Mouse (Mus musculus) myocyte (in vitro differentiated cells): ENCODE measurements at regions not wholly inside any gene's neighbourhood (a gene's known extent, or its start where the extent isn't known, plus 50 kb on each side); places are given as distances from the start of the nearest gene placed in this dataset.

Experiments used
- H3K27me3 ChIP-seq: one replicate; pipeline ENCODE4 v1.6.1; 2011; ENCODE audit not compliant: control insufficient read depth, insufficient read depth, insufficient read length
- H3K36me3 ChIP-seq: one replicate; pipeline ENCODE4 v1.6.1; 2011; ENCODE audit not compliant: control insufficient read depth, insufficient read depth
- H3K4me2 ChIP-seq: one replicate; pipeline ENCODE4 v1.6.1; 2011; ENCODE audit warnings: low read depth, control low read depth
- H3K4me3 ChIP-seq: one replicate; pipeline ENCODE4 v1.5.1; 2011; ENCODE audit warnings: mild to moderate bottlenecking, control low read depth, moderate library complexity
- H3K79me2 ChIP-seq: one replicate; pipeline ENCODE4 v1.6.1; 2011; ENCODE audit not compliant: control insufficient read depth, insufficient read depth
- H3ac ChIP-seq: one replicate; pipeline ENCODE4 v1.6.1; 2011; ENCODE audit not compliant: control insufficient read depth, insufficient read length
- CEBPB ChIP-seq: IDR thresholded peaks from 2 replicates; pipeline ENCODE4 v1.6.1; 2011; ENCODE audit warnings: mild to moderate bottlenecking, moderate library complexity; ENCODE audit not compliant: poor library complexity, insufficient read depth, severe bottlenecking
- E2F4 ChIP-seq: IDR thresholded peaks from one replicate; pipeline ENCODE4 v1.6.1; 2011; ENCODE audit warnings: mild to moderate bottlenecking, control low read depth, moderate library complexity; ENCODE audit not compliant: insufficient read depth
- MAX ChIP-seq: IDR thresholded peaks from one replicate; pipeline ENCODE4 v1.6.1; 2011; ENCODE audit warnings: low read depth, mild to moderate bottlenecking, control low read depth
- MYOD1 ChIP-seq, 3 experiments: IDR thresholded peaks; one replicate each; pipeline ENCODE4 v1.6.1; 2011; ENCODE audit warnings: control low read depth in 2 of 3, low read depth in 2 of 3, mild to moderate bottlenecking in 2 of 3, moderate library complexity in 1 of 3; ENCODE audit not compliant: insufficient read length in 2 of 3, control insufficient read depth in 1 of 3
- MYOG ChIP-seq, 3 experiments: IDR thresholded peaks; one replicate each; pipeline ENCODE4 v1.6.1; 2011; ENCODE audit warnings: control low read depth in 2 of 3, low read depth in 2 of 3, mild to moderate bottlenecking in 2 of 3; ENCODE audit not compliant: insufficient read length in 2 of 3, control insufficient read depth in 1 of 3, insufficient read depth in 1 of 3
- POLR2A ChIP-seq: IDR thresholded peaks from one replicate; pipeline ENCODE4 v1.6.1; 2011; ENCODE audit warnings: low read depth, mild to moderate bottlenecking, control low read depth, moderate library complexity; ENCODE audit not compliant: insufficient read length
- POLR2AphosphoS2 ChIP-seq: IDR thresholded peaks from one replicate; pipeline ENCODE4 v1.6.1; 2011; ENCODE audit warnings: low read depth, control low read depth; ENCODE audit not compliant: insufficient read length
- REST ChIP-seq: IDR thresholded peaks from one replicate; pipeline ENCODE4 v1.6.1; 2011; ENCODE audit warnings: mild to moderate bottlenecking, control low read depth, moderate library complexity; ENCODE audit not compliant: insufficient read depth, insufficient read length
- SRF ChIP-seq: IDR thresholded peaks from one replicate; pipeline ENCODE4 v1.6.1; 2011; ENCODE audit warnings: low read depth; ENCODE audit not compliant: control insufficient read depth, insufficient read length
- TCF12 ChIP-seq: IDR thresholded peaks from one replicate; pipeline ENCODE4 v1.6.1; 2011; ENCODE audit warnings: mild to moderate bottlenecking, control low read depth; ENCODE audit not compliant: poor library complexity, insufficient read depth, severe bottlenecking
- TCF3 ChIP-seq: IDR thresholded peaks from one replicate; pipeline ENCODE4 v1.6.1; 2011; ENCODE audit warnings: low read depth, control low read depth; ENCODE audit not compliant: insufficient read length
- USF1 ChIP-seq: IDR thresholded peaks from one replicate; pipeline ENCODE4 v1.6.1; 2011; ENCODE audit warnings: low read depth, mild to moderate bottlenecking, control low read depth, moderate library complexity

DNA sequence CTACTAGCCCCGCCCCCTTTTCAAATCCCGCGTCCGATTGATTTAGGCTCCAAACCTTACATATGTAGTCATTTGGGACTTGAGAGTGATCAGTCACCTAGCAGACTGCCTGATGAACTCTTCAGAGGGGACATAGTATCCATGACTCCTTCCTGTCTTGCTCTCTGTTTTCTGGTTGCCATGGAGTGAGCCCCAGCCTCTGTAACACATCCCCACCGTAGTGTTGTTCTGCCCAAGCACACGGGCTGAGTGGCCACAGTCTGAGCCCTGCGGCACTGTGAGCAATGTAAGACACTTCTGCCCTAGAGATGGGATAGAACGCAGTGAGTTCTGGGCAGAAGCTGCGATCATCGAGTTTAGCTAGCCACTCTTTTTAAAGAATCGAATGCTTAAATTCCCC lies 88.1 kb upstream of the Twist2 start:
- H3K4me2 ChIP-seq = no peak overlapping the region
- H3K27me3 ChIP-seq = no peaks in the 10 kb centered on the region
- H3K36me3 ChIP-seq = no peaks in the 10 kb centered on the region
- H3K4me3 ChIP-seq = no peak overlapping the region
- no peaks in the 10 kb centered on the region for H3K79me2 ChIP-seq
- TF ChIP-seq E2F4 (no peak), MYOG (IDR thresholded peaks at IDR 0.05; ENCODE audit: control insufficient read depth in 1 of 3, insufficient read depth in 1 of 3, insufficient read length in 2 of 3, low read depth in 2 of 3) (no peak), CEBPB (no peak), TCF3 (no peak), MYOD1 (IDR thresholded peaks at IDR 0.05; ENCODE audit: control insufficient read depth in 1 of 3, insufficient read length in 2 of 3, low read depth in 2 of 3) (no peak), TCF12 (no peak), POLR2A (no peak), POLR2AphosphoS2 (no peak), MAX (no peak), SRF (no peak), REST (no peak), USF1 (no peak)
- H3ac ChIP-seq = no peak overlapping the region

DNA sequence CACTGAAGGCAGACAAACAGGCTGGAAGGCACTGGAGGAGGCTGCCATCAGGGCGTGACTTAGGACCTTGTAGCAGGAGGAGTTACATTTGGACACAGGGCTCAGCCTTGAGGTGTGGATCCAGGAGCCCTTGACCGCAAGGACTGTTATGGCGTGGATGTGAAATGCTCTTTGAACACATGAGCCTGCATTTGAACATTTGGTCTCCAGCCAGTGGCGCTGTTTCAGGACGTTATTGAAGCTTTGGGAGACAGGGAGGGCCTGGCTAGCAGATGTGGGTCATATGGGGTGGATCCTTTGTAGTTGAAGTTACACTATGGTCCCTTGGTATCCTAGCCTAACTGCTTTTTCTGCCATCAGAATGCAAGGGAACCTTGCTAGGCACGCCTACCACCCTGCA lies 87.0 kb upstream of the Twist2 start:
- Histone ChIP-seq H3K27me3 (no peaks in the 10 kb centered on the region), H3K4me3 (no peak overlapping the region), H3K36me3 (no peaks in the 10 kb centered on the region), H3K79me2 (no peaks in the 10 kb centered on the region), H3ac (no peak overlapping the region), H3K4me2 (no peak overlapping the region)
- TF ChIP-seq POLR2AphosphoS2 (no peak), USF1 (no peak), POLR2A (no peak), MAX (no peak)

DNA sequence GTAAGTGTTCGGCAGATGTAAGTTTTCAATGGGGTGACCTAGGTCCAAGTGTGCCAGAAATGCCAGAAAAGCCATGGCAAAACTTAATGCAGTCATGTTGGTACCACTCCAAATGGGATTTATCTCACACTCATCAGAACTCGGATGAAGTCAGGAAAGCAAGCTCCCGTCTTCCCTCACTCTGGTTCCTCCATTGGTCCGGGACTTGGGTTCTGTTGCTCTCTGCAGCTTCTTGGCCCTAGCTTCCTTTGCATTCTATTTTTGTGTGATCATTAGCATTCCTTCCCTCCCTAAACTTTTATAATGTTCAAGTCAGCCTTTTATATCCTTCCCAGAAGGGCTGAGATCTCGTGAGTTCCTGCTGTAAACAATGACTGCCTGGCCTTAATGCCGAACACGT lies 85.9 kb upstream of the Twist2 start:
- H3K36me3 ChIP-seq = no peaks in the 10 kb centered on the region

DNA sequence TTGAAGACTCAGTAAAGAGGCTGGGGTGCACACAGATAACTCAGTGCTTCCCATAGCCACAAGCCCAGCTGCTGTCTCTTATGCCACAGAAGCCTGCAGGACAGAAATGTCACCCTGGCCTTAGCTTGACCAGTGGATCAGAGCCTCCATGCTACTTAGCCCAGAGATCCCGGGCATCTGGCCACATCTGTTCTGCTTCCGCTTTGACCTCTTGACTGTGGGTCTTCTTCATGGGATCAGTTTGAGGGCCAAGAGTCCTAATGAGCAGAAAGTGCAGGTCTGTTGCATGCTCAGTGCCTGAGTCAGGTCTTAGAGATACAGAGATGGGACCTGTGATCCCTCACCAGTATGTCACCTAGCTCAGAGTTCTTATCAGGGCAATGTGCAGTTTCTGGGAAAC lies 85.5 kb upstream of the Twist2 start:
- Histone ChIP-seq H3K4me2 (no peak overlapping the region), H3K27me3 (no peaks in the 10 kb centered on the region), H3K79me2 (no peaks in the 10 kb centered on the region), H3K36me3 (no peaks in the 10 kb centered on the region), H3ac (no peak overlapping the region), H3K4me3 (no peak overlapping the region)
- no peak for TF ChIP-seq REST
- no peak for TF ChIP-seq MAX
- TF ChIP-seq MYOD1 (IDR thresholded peaks at IDR 0.05; ENCODE audit: control insufficient read depth in 1 of 3, insufficient read length in 2 of 3, low read depth in 2 of 3) = no peak
- no peak for TF ChIP-seq CEBPB
- no peak for TF ChIP-seq TCF12
- no peak for TF ChIP-seq POLR2AphosphoS2
- TF ChIP-seq POLR2A = no peak
- TF ChIP-seq E2F4 = no peak
- no peak for TF ChIP-seq SRF
- TF ChIP-seq MYOG (IDR thresholded peaks at IDR 0.05; ENCODE audit: control insufficient read depth in 1 of 3, insufficient read depth in 1 of 3, insufficient read length in 2 of 3, low read depth in 2 of 3) = no peak
- no peak for TF ChIP-seq TCF3
- no peak for TF ChIP-seq USF1

More for the DNA sequence above, 85.9 kb upstream of the Twist2 start:
- no peak overlapping the region for H3ac ChIP-seq
- no peak overlapping the region for H3K4me3 ChIP-seq
- no peaks in the 10 kb centered on the region for H3K27me3 ChIP-seq
- TF ChIP-seq USF1 (no peak), CEBPB (no peak), MYOG (IDR thresholded peaks at IDR 0.05; ENCODE audit: control insufficient read depth in 1 of 3, insufficient read depth in 1 of 3, insufficient read length in 2 of 3, low read depth in 2 of 3) (no peak), POLR2AphosphoS2 (no peak), E2F4 (no peak), POLR2A (no peak), REST (no peak), TCF3 (no peak), SRF (no peak), MYOD1 (IDR thresholded peaks at IDR 0.05; ENCODE audit: control insufficient read depth in 1 of 3, insufficient read length in 2 of 3, low read depth in 2 of 3) (no peak), TCF12 (no peak), MAX (no peak)
- no peak overlapping the region for H3K4me2 ChIP-seq
- H3K79me2 ChIP-seq = no peaks in the 10 kb centered on the region

DNA sequence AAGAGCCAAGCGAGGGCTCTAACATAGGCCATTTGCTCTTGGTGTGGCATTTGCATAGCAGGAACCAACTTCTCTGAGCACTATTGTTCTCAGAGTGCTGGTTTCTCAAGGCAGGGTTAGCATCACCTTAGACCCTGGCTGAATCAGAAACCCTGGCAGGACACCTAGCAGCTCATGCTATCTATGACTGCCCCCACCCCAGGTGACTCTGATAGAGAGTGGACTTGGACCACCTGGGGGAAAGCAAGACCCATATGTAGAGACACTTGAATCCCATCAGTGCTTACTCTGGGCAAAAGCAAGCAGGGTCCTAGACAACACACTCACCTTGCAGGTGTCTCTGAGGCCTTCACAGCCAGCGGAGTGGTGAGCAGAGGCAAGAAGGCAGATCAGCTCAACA lies 84.4 kb upstream of the Twist2 start:
- Histone ChIP-seq H3K79me2 (no peaks in the 10 kb centered on the region), H3K27me3 (no peaks in the 10 kb centered on the region), H3K36me3 (no peaks in the 10 kb centered on the region), H3ac (no peak overlapping the region), H3K4me2 (no peak overlapping the region), H3K4me3 (no peak overlapping the region)
- no peak for TF ChIP-seq POLR2AphosphoS2
- no peak for TF ChIP-seq MYOD1 (IDR thresholded peaks at IDR 0.05; ENCODE audit: control insufficient read depth in 1 of 3, insufficient read length in 2 of 3, low read depth in 2 of 3)
- TF ChIP-seq MAX = no peak
- no peak for TF ChIP-seq TCF12
- no peak for TF ChIP-seq CEBPB
- TF ChIP-seq TCF3 = no peak
- no peak for TF ChIP-seq REST
- TF ChIP-seq E2F4 = no peak
- TF ChIP-seq SRF = no peak
- TF ChIP-seq POLR2A = no peak
- no peak for TF ChIP-seq USF1
